Mouse (Mus musculus): ENCODE results near the gene Celf5. TPM values are rescaled to one million over a fixed set of nuclear protein-coding genes. Genes with fewer than 3 reads are reported as not detected.
A peak's percentile ranks its signal among the peaks of the same experiment; 100 is the strongest.

Gene Celf5
- total RNA-seq, 4 experiments from 2014 or later, result 0.17 to 2.5 (median 1.7) TPM

- peak; percentile 42 for DNase-seq
Measured at GRCm38 (mm10) chr10:81426081-81426671, 56.3 kb downstream of the Celf5 start.

DNA sequence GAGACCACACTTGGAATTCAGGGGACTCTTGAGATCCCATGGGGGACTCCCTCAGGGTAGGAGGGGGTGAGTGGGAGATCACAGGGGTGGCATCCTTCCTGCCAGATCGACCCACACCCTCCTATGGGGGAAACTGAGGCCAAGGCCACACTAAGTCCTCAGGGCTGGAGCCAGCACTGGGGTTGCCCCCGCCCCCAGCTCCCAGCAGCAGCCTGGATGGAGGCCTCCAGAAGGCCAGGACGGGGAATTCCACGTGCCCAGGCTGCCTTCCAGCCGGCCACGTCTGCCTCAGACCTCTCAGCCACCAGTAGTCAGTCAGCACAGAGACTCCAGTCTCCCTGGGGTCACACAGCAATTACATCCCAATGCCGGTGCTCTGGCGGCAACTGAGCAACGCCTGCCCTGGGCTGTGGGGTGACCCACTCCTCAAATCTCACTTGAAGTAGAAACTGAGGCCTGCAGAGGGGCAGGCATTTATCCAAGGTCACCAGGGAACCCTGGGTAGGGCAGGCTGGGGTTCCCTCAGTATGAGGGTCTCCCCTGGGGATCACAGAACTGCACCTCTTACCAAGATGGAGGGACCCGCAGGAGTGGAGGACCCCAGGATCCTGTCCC lies 57.2 kb downstream of the Celf5 start:
- peak; percentile 60 for DNase-seq

DNA sequence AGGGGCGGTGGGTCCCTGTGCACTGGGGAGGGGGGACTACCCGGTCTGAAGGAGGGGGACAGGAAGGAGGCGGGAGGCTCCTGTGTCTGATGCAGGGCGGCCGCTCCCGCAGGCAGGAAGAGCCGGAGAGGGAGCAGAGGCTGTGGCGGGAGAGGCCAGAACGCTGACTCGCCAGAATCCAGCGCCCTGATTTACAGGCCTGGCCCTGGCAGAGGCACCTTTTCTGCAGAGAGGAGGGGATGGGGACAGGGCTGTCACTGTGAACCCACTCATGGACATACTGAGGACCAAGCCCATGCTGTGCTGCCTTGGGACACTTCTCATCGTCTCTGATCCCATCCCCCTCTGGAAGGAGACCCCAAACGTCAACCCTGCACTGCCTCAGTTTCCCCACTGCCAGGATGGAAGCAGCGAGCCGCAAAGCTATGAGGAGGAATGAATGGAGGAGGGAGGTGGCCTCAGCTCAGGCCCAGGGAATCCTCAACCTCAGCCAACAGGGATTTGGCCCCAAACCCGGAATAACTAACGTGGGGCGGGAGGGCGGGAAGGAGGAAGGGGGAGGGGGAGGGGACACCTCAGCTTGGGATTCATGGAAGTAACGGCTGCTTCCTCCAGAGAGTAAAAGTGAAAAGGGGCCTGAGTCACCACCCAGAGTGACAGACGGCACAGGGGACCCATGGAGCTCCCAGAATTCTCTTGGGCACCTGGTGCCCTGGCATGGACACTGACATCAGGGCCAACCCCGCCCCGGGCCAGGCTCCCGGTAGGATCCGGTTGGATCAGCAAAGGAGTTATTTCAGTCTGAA lies 58.1 kb downstream of the Celf5 start:
- peak; percentile 62 for DNase-seq

GRCm38 (mm10) chr10:81423476-81424245 lies 58.8 kb downstream of the Celf5 start:
- DNase-seq, result peak; percentile 24

- peak; percentile 12 for DNase-seq
Measured at GRCm38 (mm10) chr10:81422661-81423217, 59.8 kb downstream of the Celf5 start.

DNA sequence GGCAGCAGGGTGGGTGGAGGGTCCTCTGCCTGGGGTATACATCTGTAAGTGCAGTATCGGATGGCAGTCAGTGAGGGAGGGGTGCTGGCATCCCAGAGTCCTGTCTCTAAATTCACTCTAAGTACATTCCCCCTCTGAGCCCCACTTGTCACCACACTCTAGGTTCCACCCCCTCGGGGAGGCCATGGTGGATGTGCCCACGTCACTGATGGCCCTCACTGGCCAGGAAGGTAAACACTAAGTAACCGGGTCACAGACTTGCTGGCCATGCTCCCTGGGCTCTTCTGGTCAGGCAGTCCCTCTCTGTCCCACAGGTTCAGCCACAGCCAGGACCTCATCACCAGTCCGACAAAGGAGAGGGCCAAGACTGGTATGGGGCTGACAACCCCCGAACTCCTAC lies 60.3 kb downstream of the Celf5 start:
- DNase-seq, result peak; percentile 29

- peak; percentile 64 for DNase-seq
Measured at GRCm38 (mm10) chr10:81421797-81422100, 60.8 kb downstream of the Celf5 start.

- peak; percentile 11 for DNase-seq
Measured at GRCm38 (mm10) chr10:81421041-81421796, 61.3 kb downstream of the Celf5 start.

DNA sequence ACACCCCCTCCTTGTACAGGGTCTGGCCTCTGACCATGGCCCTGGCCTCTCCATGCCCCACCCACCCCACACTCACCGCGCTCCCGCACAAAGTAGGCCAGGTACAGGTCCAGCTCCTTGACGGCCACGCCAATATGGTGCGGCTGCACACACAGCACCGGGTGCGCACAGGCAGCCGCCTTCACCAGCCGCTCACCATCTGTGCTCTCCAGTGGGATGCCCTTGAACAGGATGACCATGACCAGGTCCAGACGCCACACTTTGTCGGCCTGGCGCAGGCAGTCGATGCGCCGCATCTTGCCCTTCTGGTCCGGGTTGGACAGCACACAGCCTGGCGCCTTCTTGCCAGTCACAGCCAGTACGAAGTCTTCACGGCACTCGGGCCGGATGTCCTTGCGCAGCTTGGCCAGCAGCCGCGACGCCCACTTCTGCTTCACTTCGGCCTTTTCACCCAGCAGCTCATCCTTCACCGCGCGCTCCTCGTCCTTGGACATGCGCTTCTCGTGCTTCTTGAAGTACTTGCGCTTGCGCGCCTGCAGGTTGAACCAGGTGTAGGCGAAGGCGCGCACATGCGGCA lies 62.2 kb downstream of the Celf5 start:
- peak; percentile 75 for DNase-seq

DNA sequence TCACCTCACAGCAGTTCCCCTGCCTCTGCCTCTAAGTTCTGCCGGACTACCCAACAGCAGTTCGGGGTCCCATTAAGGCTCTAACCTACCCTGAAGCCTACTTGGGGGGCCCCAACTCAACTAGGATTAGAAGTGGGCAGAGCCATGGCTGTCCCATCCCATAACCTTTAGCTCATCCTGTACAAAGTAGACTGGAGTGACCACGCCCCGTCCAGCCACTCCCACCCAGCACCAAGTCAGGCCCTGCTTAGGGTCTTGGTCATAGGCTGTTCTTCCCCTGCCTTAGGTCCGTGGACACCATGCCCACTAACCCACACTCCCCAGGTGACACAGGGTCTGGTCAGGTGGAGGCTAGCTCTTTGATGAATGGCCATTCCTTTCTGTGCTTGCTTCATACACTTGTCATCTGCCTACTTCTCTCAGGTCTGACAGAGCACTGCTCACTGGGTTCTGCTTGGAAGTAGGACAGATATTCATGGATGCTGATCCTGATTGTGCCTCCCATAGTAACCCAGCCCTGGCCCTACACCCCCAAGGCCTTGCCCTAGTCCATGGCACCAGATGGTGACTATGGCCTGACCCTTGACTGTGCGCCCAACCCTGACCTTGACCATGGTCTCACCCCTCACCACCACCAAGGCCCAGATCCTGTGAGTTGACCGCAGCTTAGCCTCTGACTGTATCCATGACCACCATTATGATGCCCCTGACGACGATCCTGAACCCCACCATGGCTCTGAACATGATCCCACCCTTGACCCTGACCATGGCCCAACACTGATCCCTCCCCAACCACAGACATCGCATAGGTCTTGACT lies 63.2 kb downstream of the Celf5 start:
- peak; percentile 43 for DNase-seq

- DNase-seq, result peak; percentile 7
Measured at GRCm38 (mm10) chr10:81418216-81419070, 64.1 kb downstream of the Celf5 start.

DNA sequence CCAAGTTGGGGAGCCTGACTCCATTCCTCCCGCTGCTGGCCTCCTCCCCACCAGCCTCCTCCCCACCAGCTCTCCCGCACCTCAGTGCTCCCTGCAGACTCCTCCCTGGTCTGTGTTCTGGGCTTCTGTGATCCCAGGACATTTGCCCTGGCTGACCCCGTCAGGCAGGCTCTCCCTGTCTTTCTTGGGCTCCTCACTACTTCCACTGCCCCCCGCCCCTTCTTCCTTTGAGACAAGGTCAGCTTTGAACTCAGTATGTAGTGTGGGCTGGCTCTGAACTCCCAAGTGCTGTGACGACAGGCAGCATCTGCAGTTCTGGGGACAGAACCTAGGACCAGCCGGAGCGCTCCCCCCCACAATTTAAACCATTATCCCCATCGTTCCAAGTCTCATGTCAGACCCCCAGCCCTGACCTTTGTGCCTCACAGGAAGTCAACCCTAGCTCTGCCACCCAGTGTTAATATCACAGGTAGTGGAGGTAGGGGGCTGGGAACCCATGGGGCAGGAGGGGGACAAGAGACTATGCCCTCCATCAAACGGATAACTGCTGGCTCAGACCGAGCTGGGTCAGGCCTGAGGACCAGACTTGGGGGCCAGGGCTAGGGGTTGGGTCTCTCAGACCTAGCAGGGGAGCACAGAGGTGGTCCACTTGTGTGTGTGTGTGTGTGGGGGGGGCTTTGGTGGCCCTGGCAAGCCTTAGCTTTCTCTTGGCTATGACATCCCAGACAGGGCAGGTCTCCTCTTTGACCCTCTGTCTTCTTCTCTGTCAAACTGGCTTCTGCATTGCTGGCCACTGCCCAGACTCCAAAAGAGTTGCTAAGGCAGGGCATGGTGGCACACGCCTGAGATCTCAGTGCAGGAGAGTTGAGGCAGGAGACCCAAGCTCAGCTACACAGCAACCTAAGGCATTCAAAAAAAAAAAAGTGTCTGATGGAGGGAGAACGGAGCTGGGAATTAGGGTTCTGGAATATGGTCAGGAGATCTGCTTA lies 65.0 kb downstream of the Celf5 start:
- peak; percentile 25 for DNase-seq

DNA sequence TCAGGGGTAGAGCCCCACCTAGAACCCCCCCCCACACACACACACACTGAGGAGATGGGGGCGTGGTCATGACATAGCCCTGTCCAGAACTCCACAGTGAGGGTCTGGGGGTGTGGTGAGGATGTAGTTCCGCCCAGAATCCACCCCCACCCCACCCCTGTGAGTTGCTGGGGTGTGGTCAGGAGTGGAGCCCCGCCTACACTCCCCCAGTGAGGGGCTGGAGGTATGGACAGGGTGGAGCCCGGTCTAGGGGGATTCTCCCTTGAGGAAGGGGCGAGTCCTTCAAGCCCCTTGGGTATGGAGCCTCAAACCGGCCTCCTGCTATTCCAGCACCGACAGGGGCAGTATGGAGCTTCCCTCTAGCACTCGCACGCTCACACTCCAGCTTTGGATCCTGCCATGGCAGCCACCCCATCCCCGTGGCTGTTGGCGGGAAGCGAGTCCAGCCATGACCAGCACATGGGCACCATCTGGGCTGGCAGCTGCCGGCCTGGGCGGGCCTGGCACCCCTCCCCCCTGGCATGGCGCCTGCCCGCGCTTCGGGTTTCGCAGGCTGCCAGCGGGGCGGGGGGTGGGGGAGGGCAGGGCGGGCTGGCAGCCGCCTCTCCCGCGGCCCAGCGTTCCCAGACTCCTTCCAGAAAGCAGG lies 65.8 kb downstream of the Celf5 start:
- peak; percentile 68 for DNase-seq

- DNase-seq, result no peak
Measured at GRCm38 (mm10) chr10:81415549-81416310, 66.8 kb downstream of the Celf5 start.

DNA sequence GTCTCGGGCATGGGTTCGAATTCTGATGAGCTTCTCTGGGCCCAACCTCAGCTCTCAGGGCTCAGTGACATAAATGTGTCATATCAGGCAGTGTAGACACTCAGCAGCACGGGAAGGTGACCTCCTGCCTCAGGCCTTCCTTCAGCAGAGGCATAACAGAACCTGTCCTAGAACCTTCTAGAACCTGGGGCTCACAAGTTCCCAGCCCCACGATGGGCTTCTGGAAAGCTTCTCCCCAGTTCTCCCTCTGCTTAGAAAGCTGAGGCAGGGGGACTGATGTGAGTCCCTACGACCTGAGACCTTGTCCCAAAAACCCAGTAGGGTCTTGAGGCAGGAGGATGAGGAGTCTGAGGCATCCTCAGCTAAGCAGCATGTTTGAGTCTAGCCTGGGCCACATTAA lies 67.4 kb downstream of the Celf5 start:
- no peak for DNase-seq

DNA sequence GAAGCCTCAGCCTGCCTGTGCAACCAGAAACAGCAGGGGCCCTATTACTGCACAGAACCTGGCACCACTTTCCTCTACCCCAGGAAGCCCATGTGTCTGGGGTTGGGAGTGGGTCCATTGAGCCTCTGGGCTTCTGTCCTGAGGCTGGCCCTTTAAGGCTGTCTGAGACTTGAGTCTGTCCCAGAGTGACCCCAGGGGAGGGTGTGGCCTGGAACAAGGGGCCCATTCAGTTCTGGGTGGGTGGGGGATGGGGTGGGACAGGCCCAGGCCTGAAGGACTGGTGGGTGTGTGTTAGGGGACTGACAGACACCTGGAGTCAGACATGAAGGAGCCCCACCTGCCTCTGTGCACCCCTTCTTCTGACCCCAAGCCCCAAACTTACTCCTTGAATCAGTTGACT lies 67.8 kb downstream of the Celf5 start:
- no peak for DNase-seq

Measured in adrenal gland, adult 8-10 months (tissue).